Mouse (Mus musculus) liver, adult 2 months (tissue): ENCODE measurements around the gene Myh13. TPM values are rescaled to one million over a fixed set of nuclear protein-coding genes. Genes with fewer than 3 reads are reported as not detected.

Experiments
- DNase-seq: peaks from one replicate; pipeline ENCODE4 v3.0.0-alpha.2; 2011; ENCODE audit warnings: low read depth, low spot score; ENCODE audit errors: extremely low read depth
- H3K27ac ChIP-seq: fragments of 200-500 bp; replicated peaks from 2 replicates; pipeline ENCODE4 v1.5.1; 2012; ENCODE audit warnings: low read depth, mild to moderate bottlenecking, control low read depth, inconsistent platforms, low read length; ENCODE audit not compliant: insufficient read depth
- H3K27me3 ChIP-seq: fragments of 200-500 bp; 2 replicates; pipeline ENCODE4 v1.6.1; 2012; ENCODE audit warnings: mild to moderate bottlenecking, moderate library complexity, low read length, inconsistent platforms; ENCODE audit not compliant: control insufficient read depth, insufficient read depth
- H3K36me3 ChIP-seq: fragments of 200-500 bp; 2 replicates; pipeline ENCODE4 v1.6.1; 2012; ENCODE audit warnings: low read length, inconsistent platforms; ENCODE audit not compliant: control insufficient read depth, insufficient read depth
- H3K4me1 ChIP-seq: fragments of 200-500 bp; 2 replicates; pipeline ENCODE4 v1.6.1; 2011; ENCODE audit warnings: low read length; ENCODE audit not compliant: control insufficient read depth, insufficient read depth
- H3K4me3 ChIP-seq: fragments of 200-500 bp; 2 replicates; pipeline ENCODE4 v1.5.1; 2011; ENCODE audit warnings: low read depth, mild to moderate bottlenecking, control low read depth, low read length, moderate library complexity; ENCODE audit not compliant: insufficient read depth
- H3K79me2 ChIP-seq: fragments of 200-500 bp; 2 replicates; pipeline ENCODE4 v1.6.1; 2012; ENCODE audit warnings: inconsistent platforms, mild to moderate bottlenecking, low read length, moderate library complexity; ENCODE audit not compliant: control insufficient read depth, insufficient read depth
- H3K9ac ChIP-seq: fragments of 200-500 bp; 2 replicates; pipeline ENCODE4 v1.6.1; 2012; ENCODE audit warnings: low read depth, mild to moderate bottlenecking, control low read depth, inconsistent platforms, low read length
- CTCF ChIP-seq: fragments of 200-500 bp; IDR thresholded peaks from 2 replicates; pipeline ENCODE4 v1.5.1; 2011; ENCODE audit warnings: low read depth, low read length, control low read depth
- POLR2A ChIP-seq: fragments of 200-500 bp; IDR thresholded peaks from 2 replicates; pipeline ENCODE4 v1.6.1; 2011; ENCODE audit warnings: low read length, control low read depth; ENCODE audit not compliant: insufficient read depth; ENCODE audit errors: extremely low read depth
- WGBS: fragments of 180-500 bp; shearing (Covaris S2); methylation state at CpG from one replicate; pipeline ENCODE4 v1.1.7; 2018; 5-methylcytosine and 5-hydroxymethylcytosine counted together
- polyA plus RNA-seq: library from polyadenylated mRNA; depleted of rRNA; stranded (reverse); fragments of >200 nt; gene quantifications from 2 replicates; pipeline ENCODE4 v1.2.3, GENCODE M21; 2012
- total RNA-seq: library from RNA; depleted of rRNA; stranded (reverse); fragments of >200 nt; gene quantifications from 2 replicates; pipeline ENCODE4 v1.2.3, GENCODE M21; 2014

Gene Myh13
- total and polyA plus RNA-seq, 2 experiments: not detected

- H3K36me3 ChIP-seq: no peaks in the 10 kb centered on the region
- 78% methylated on average over 12 of the region's 12 CpGs for WGBS
- peak; percentile 14 for DNase-seq
- H3K9ac ChIP-seq: no peak overlapping the region
- no peak for TF ChIP-seq CTCF
- no peak for TF ChIP-seq POLR2A
- H3K27me3 ChIP-seq: no peaks in the 10 kb centered on the region; the same call in 1 of the 2 replicates
- H3K4me3 ChIP-seq: no peak overlapping the region
- no peaks in the 10 kb centered on the region for H3K4me1 ChIP-seq
- H3K79me2 ChIP-seq: no peaks in the 10 kb centered on the region
- no peak overlapping the region for H3K27ac ChIP-seq
Measured at GRCm38 (mm10) chr11:67364551-67364950, 43.1 kb downstream of the Myh13 start.

GRCm38 (mm10) chr11:67364986-67365721 is 43.7 kb downstream of the Myh13 start:
- Histone ChIP-seq H3K27me3 (no peaks in the 10 kb centered on the region; the same call in 1 of the 2 replicates), H3K79me2 (no peaks in the 10 kb centered on the region), H3K36me3 (no peaks in the 10 kb centered on the region), H3K9ac (no peak overlapping the region), H3K4me1 (no peaks in the 10 kb centered on the region), H3K4me3 (no peak overlapping the region), H3K27ac (no peak overlapping the region)
- no peak for DNase-seq
- 79% methylated on average over 14 of the region's 14 CpGs for WGBS
- TF ChIP-seq POLR2A (no peak), CTCF (no peak)

GRCm38 (mm10) chr11:67366936-67367335 is 45.5 kb downstream of the Myh13 start:
- no peak for TF ChIP-seq POLR2A
- no peak for TF ChIP-seq CTCF
- H3K4me3 ChIP-seq: no peak overlapping the region
- no peak overlapping the region for H3K27ac ChIP-seq
- H3K4me1 ChIP-seq: no peaks in the 10 kb centered on the region
- no peak for DNase-seq
- 64% methylated on average over 9 of the region's 9 CpGs for WGBS
- H3K79me2 ChIP-seq: no peaks in the 10 kb centered on the region
- no peak overlapping the region for H3K9ac ChIP-seq
- no peaks in the 10 kb centered on the region; the same call in 1 of the 2 replicates for H3K27me3 ChIP-seq
- H3K36me3 ChIP-seq: no peaks in the 10 kb centered on the region

- 58% methylated on average over 2 of the region's 2 CpGs for WGBS
- DNase-seq: peak; percentile 41
- Histone ChIP-seq H3K9ac (no peak overlapping the region), H3K36me3 (no peaks in the 10 kb centered on the region), H3K27me3 (no peaks in the 10 kb centered on the region), H3K4me3 (no peak overlapping the region), H3K27ac (no peak overlapping the region), H3K79me2 (no peaks in the 10 kb centered on the region), H3K4me1 (no peaks in the 10 kb centered on the region)
- TF ChIP-seq CTCF: peak; percentile 62
- no peak for TF ChIP-seq POLR2A
Measured at GRCm38 (mm10) chr11:67373333-67373732, 51.9 kb downstream of the Myh13 start.

GRCm38 (mm10) chr11:67376308-67376707 is 54.9 kb downstream of the Myh13 start:
- peak; percentile 9 for DNase-seq
- Histone ChIP-seq H3K4me3 (no peak overlapping the region), H3K4me1 (no peaks in the 10 kb centered on the region), H3K27ac (no peak overlapping the region), H3K9ac (no peak overlapping the region), H3K36me3 (no peaks in the 10 kb centered on the region), H3K79me2 (no peaks in the 10 kb centered on the region), H3K27me3 (no peaks in the 10 kb centered on the region)
- TF ChIP-seq POLR2A: no peak
- peak; percentile 30; the same call in 1 of the 2 replicates for TF ChIP-seq CTCF

GRCm38 (mm10) chr11:67379703-67380510 is 58.4 kb downstream of the Myh13 start:
- Histone ChIP-seq H3K4me1 (no peaks in the 10 kb centered on the region), H3K9ac (no peak overlapping the region), H3K36me3 (no peaks in the 10 kb centered on the region), H3K4me3 (no peak overlapping the region), H3K27ac (no peak overlapping the region), H3K79me2 (no peaks in the 10 kb centered on the region), H3K27me3 (no peaks in the 10 kb centered on the region)
- 57% methylated on average over 10 of the region's 10 CpGs for WGBS
- TF ChIP-seq CTCF: no peak
- no peak for TF ChIP-seq POLR2A
- DNase-seq: no peak
